Mouse (Mus musculus): ENCODE results near the gene Dgki. TPM values are rescaled to one million over a fixed set of nuclear protein-coding genes. Genes with fewer than 3 reads are reported as not detected.

Gene Dgki
- total and polyA plus RNA-seq, 3 experiments, result 0.05 TPM; not detected in 2

- Histone ChIP-seq H3K27me3 (ENCODE audit: insufficient read depth, low read length) (no peaks in the 10 kb centered on the region), H3K9me3 (replicated peaks) (peaks cover 7% of the 10 kb centered on the region; the same call in 1 of the 2 replicates), H3K36me3 (replicated peaks) (no peaks in the 10 kb centered on the region), H3K4me1 (ENCODE audit: insufficient read depth, low read depth, low read length) (no peaks in the 10 kb centered on the region), H3K4me3 (ENCODE audit: low read depth, low read length) (no peak overlapping the region)
- ATAC-seq (ENCODE audit: extremely low read depth, insufficient number of reproducible peaks, low FRiP score, poor library complexity, severe bottlenecking), result no peak
- DNase-seq (ENCODE audit: low spot score), result no peak
- no peak for TF ChIP-seq GATA2 (IDR thresholded peaks at IDR 0.05; ENCODE audit: borderline replicate concordance, low read depth, low read length)
Measured at GRCm38 (mm10) chr6:37222947-37223510, 77.0 kb downstream of the Dgki start.

- TF ChIP-seq TAL1 (conservative IDR thresholded peaks at IDR 0.05; ENCODE audit: low read depth, low read length) (no peak), GATA1 (IDR thresholded peaks at IDR 0.05; ENCODE audit: borderline replicate concordance, low read length) (no peak), CTCF (IDR thresholded peaks at IDR 0.05; ENCODE audit: low read depth, low read length) (no peak), POLR2AphosphoS5 (IDR thresholded peaks at IDR 0.05; ENCODE audit: insufficient replicate concordance, low read depth, low read length) (no peak)
- ATAC-seq (ENCODE audit: extremely low read depth, insufficient number of reproducible peaks, low FRiP score, poor library complexity, severe bottlenecking) (no peak), DNase-seq (ENCODE audit: low spot score) (no peak)
- Histone ChIP-seq H3K9me3 (replicated peaks) (peaks cover 7% of the 10 kb centered on the region; the same call in 1 of the 2 replicates), H3K4me3 (ENCODE audit: low read depth, low read length) (no peak overlapping the region), H3K4me1 (ENCODE audit: insufficient read depth, low read depth, low read length) (no peaks in the 10 kb centered on the region), H3K27me3 (ENCODE audit: insufficient read depth, low read length) (no peaks in the 10 kb centered on the region), H3K36me3 (replicated peaks) (no peaks in the 10 kb centered on the region)
Measured at GRCm38 (mm10) chr6:37222016-37222415, 78.0 kb downstream of the Dgki start.

GRCm38 (mm10) chr6:37219110-37219509, 80.9 kb downstream of the Dgki start:
- no peaks in the 10 kb centered on the region for H3K27me3 ChIP-seq (ENCODE audit: insufficient read depth, low read length)
- ATAC-seq (ENCODE audit: extremely low read depth, insufficient number of reproducible peaks, low FRiP score, poor library complexity, severe bottlenecking), result no peak
- no peak for TF ChIP-seq GATA2 (IDR thresholded peaks at IDR 0.05; ENCODE audit: borderline replicate concordance, low read depth, low read length)
- TF ChIP-seq CTCF (IDR thresholded peaks at IDR 0.05; ENCODE audit: low read depth, low read length), result no peak
- TF ChIP-seq POLR2AphosphoS5 (IDR thresholded peaks at IDR 0.05; ENCODE audit: insufficient replicate concordance, low read depth, low read length), result no peak
- TF ChIP-seq TAL1 (conservative IDR thresholded peaks at IDR 0.05; ENCODE audit: low read depth, low read length), result no peak
- TF ChIP-seq GATA1 (IDR thresholded peaks at IDR 0.05; ENCODE audit: borderline replicate concordance, low read length), result no peak
- H3K9me3 ChIP-seq (replicated peaks), result peaks cover 11% of the 10 kb centered on the region; the same call in 1 of the 2 replicates
- DNase-seq (ENCODE audit: low spot score), result no peak
- no peaks in the 10 kb centered on the region for H3K4me1 ChIP-seq (ENCODE audit: insufficient read depth, low read depth, low read length)
- no peak overlapping the region for H3K4me3 ChIP-seq (ENCODE audit: low read depth, low read length)
- H3K36me3 ChIP-seq (replicated peaks), result no peaks in the 10 kb centered on the region

- no peaks in the 10 kb centered on the region for H3K27me3 ChIP-seq (ENCODE audit: insufficient read depth, low read length)
- no peaks in the 10 kb centered on the region for H3K4me1 ChIP-seq (ENCODE audit: insufficient read depth, low read depth, low read length)
- H3K9me3 ChIP-seq (replicated peaks), result peaks cover 11% of the 10 kb centered on the region
- TF ChIP-seq POLR2AphosphoS5 (IDR thresholded peaks at IDR 0.05; ENCODE audit: insufficient replicate concordance, low read depth, low read length) (no peak), GATA2 (IDR thresholded peaks at IDR 0.05; ENCODE audit: borderline replicate concordance, low read depth, low read length) (no peak), GATA1 (IDR thresholded peaks at IDR 0.05; ENCODE audit: borderline replicate concordance, low read length) (no peak), CTCF (IDR thresholded peaks at IDR 0.05; ENCODE audit: low read depth, low read length) (no peak)
- ATAC-seq (ENCODE audit: extremely low read depth, insufficient number of reproducible peaks, low FRiP score, poor library complexity, severe bottlenecking) (no peak), DNase-seq (ENCODE audit: low spot score) (no peak)
- H3K36me3 ChIP-seq (replicated peaks), result no peaks in the 10 kb centered on the region
- no peak overlapping the region for H3K4me3 ChIP-seq (ENCODE audit: low read depth, low read length)
Measured at GRCm38 (mm10) chr6:37216342-37216763, 83.6 kb downstream of the Dgki start.

GRCm38 (mm10) chr6:37215655-37216054, 84.3 kb downstream of the Dgki start:
- DNase-seq (ENCODE audit: low spot score) (no peak), ATAC-seq (ENCODE audit: extremely low read depth, insufficient number of reproducible peaks, low FRiP score, poor library complexity, severe bottlenecking) (no peak)
- Histone ChIP-seq H3K36me3 (replicated peaks) (no peaks in the 10 kb centered on the region), H3K9me3 (replicated peaks) (peaks cover 11% of the 10 kb centered on the region), H3K4me1 (ENCODE audit: insufficient read depth, low read depth, low read length) (no peaks in the 10 kb centered on the region), H3K4me3 (ENCODE audit: low read depth, low read length) (no peak overlapping the region), H3K27me3 (ENCODE audit: insufficient read depth, low read length) (no peaks in the 10 kb centered on the region)
- TF ChIP-seq GATA1 (IDR thresholded peaks at IDR 0.05; ENCODE audit: borderline replicate concordance, low read length) (no peak), CTCF (IDR thresholded peaks at IDR 0.05; ENCODE audit: low read depth, low read length) (no peak), GATA2 (IDR thresholded peaks at IDR 0.05; ENCODE audit: borderline replicate concordance, low read depth, low read length) (no peak), TAL1 (conservative IDR thresholded peaks at IDR 0.05; ENCODE audit: low read depth, low read length) (no peak), POLR2AphosphoS5 (IDR thresholded peaks at IDR 0.05; ENCODE audit: insufficient replicate concordance, low read depth, low read length) (no peak)

- Histone ChIP-seq H3K9me3 (replicated peaks) (peaks cover 20% of the 10 kb centered on the region), H3K27me3 (ENCODE audit: insufficient read depth, low read length) (no peaks in the 10 kb centered on the region), H3K4me3 (ENCODE audit: low read depth, low read length) (no peak overlapping the region), H3K4me1 (ENCODE audit: insufficient read depth, low read depth, low read length) (no peaks in the 10 kb centered on the region), H3K36me3 (replicated peaks) (no peaks in the 10 kb centered on the region)
- TF ChIP-seq POLR2AphosphoS5 (IDR thresholded peaks at IDR 0.05; ENCODE audit: insufficient replicate concordance, low read depth, low read length), result no peak
- no peak for TF ChIP-seq GATA1 (IDR thresholded peaks at IDR 0.05; ENCODE audit: borderline replicate concordance, low read length)
- no peak for TF ChIP-seq GATA2 (IDR thresholded peaks at IDR 0.05; ENCODE audit: borderline replicate concordance, low read depth, low read length)
- no peak for TF ChIP-seq CTCF (IDR thresholded peaks at IDR 0.05; ENCODE audit: low read depth, low read length)
- TF ChIP-seq TAL1 (conservative IDR thresholded peaks at IDR 0.05; ENCODE audit: low read depth, low read length), result no peak
- ATAC-seq (ENCODE audit: extremely low read depth, insufficient number of reproducible peaks, low FRiP score, poor library complexity, severe bottlenecking) (no peak), DNase-seq (ENCODE audit: low spot score) (no peak)
Measured at GRCm38 (mm10) chr6:37212930-37213329, 87.1 kb downstream of the Dgki start.
